Mouse (Mus musculus): ENCODE data around the gene Dcaf7. TPM values are rescaled to one million over a fixed set of nuclear protein-coding genes. Genes with fewer than 3 reads are reported as not detected.

The Dcaf7 gene
- polyA plus RNA-seq, 1 experiment = 111 TPM

DNA sequence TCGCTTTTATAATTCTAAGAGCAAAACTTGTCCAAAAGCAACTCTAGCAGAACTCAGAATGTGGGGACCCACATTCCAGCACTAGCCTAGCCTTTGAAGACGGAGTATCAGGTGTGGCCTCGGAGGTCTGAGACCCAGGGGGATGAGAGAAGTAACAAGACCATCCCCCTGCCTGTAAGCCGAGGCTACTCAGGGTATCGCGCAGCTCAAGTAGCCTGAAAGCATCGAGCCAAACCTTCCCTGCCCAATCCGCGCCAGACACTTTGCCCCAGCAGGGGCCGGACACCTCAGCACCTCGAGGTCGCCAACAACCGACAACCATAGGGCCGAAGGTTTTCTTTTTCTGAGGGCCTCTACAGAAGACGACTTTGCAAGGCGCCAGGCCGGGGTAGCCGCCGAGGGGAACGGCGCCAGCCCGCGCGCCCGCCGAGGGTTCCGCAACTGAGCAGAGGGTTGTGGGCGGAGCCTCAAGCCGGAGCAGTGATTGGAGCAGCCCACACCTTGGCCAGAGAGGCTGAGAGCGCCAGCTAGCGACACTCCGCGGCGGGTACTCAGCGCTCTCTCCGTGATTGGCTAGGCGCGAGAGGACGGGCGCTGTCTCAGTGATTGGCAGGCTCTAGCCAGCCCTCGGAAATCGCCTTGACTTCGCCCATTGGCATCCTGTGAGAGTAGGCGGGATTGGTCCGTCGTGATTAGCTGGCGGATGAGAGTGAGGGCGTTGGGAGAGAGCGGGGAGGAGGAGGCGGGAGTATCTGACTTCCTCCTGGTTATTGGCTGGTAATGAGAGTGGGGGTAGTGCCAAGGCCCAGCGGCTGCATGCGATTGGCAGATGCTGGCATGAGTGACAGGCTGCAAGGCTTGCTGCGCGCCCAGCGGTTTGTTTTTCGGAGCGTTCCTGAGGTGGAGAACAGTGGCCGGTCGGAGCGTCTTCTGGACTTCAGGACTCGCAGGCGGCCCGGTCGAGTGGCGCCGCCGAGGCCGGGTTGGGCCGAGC is 47.3 kb downstream of the Dcaf7 start, which contains the start of gene Map3k3:
Gene Map3k3 (plus strand): TSS at position 906 of the 994 bp plus-strand sequence.
- Histone ChIP-seq H3K4me1 (ENCODE audit: control insufficient read depth, insufficient read depth, low read length) (peaks cover 2% of the 10 kb centered on the region; the same call in 1 of the 2 replicates), H3K4me3 (ENCODE audit: insufficient read depth, low read length) (peak within 1 kb of the TSS; percentile 91), H3K27ac (ENCODE audit: insufficient read depth, low read length) (peak within 1 kb of the TSS; percentile 99)
- TF ChIP-seq POLR2A (IDR thresholded peaks at IDR 0.05; ENCODE audit: extremely low read depth, insufficient read depth, low read length) = peak; percentile 91
- TF ChIP-seq CTCF (IDR thresholded peaks at IDR 0.05; ENCODE audit: extremely low read depth, insufficient read depth, low read length) = peak; percentile 29; the same call in 1 of the 2 replicates

DNA sequence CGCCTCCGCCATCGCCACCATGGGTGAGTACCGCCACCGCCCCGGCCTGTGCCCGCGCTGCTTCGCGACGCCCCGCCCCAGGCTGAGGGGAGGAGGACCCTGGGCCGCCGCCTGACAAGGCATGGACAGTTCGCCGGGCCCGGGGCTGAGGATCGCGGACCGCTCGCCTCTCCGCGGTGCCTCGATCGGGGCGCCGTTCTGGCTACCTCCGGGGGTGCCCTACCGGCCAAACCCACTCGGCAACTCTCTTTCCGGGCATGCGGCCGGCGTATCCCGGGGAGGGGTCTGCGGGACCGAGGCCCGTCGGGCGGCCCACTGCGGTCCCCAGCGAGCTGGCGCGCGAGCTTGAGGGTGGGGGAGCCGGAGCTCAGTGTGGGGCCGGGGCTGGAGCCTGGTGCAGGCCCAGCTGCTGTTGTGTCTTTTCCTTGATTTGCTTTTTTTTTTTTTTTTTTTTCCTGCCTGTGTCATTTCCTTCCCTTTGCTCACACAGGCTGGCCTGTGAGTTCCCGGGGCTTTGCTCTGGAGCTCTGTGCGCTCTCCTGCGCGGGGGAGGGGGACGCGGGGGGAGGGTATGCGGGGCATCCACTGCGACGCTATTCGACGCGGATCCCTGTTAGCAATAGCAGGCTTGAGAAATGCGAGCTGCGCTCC is 48.4 kb downstream of the Dcaf7 start:
- peaks cover 2% of the 10 kb centered on the region; the same call in 1 of the 2 replicates for H3K4me1 ChIP-seq (ENCODE audit: control insufficient read depth, insufficient read depth, low read length)
- peak overlapping the region; percentile 91 for H3K4me3 ChIP-seq (ENCODE audit: insufficient read depth, low read length)
- TF ChIP-seq CTCF (IDR thresholded peaks at IDR 0.05; ENCODE audit: extremely low read depth, insufficient read depth, low read length) (no peak), POLR2A (IDR thresholded peaks at IDR 0.05; ENCODE audit: extremely low read depth, insufficient read depth, low read length) (no peak)
- peak overlapping the region; percentile 99 for H3K27ac ChIP-seq (ENCODE audit: insufficient read depth, low read length)

DNA sequence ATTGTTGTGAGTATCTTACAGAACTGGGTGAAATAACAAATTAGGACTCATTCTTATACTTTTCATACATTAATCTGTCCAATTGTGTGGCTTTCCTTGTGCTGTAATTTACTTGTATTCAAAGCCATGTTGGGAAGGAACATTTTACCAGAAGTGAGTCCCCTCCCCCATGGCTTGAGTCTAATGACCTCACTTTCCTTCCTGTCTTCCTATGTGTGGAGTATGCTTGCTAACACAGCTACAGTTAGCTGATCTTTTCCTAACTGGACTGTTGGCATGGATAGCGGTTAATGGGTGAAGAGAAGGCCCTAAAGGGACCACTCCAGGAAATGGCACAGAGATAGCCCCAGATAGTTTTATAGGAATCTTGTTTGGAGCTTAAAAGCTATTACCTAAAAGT is 61.6 kb downstream of the Dcaf7 start:
- TF ChIP-seq POLR2A (IDR thresholded peaks at IDR 0.05; ENCODE audit: extremely low read depth, insufficient read depth, low read length) (no peak), CTCF (IDR thresholded peaks at IDR 0.05; ENCODE audit: extremely low read depth, insufficient read depth, low read length) (no peak)
- no peak overlapping the region for H3K27ac ChIP-seq (ENCODE audit: insufficient read depth, low read length)
- no peaks in the 10 kb centered on the region for H3K4me1 ChIP-seq (ENCODE audit: control insufficient read depth, insufficient read depth, low read length)
- H3K4me3 ChIP-seq (ENCODE audit: insufficient read depth, low read length) = no peak overlapping the region

DNA sequence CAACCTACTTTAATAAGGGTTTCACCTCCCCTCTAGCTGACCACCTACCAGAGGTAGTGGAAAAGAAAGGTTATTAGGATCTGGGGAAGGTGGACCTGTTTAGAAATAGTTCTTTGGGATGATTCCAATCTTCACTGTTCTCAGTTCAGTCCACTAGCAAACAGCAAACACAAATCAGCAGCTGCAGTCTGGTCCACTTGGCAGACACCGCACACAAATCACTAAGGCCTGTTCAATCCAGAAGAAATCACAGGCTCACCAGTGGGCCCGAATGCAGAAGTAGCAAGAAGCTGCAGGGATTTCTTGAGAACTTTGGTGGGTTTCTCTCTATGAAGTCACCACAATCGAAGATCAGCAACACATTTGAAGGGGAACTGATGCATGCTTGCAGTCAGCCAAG is 66.2 kb downstream of the Dcaf7 start:
- Histone ChIP-seq H3K4me3 (ENCODE audit: insufficient read depth, low read length) (no peak overlapping the region), H3K27ac (ENCODE audit: insufficient read depth, low read length) (no peak overlapping the region), H3K4me1 (ENCODE audit: control insufficient read depth, insufficient read depth, low read length) (no peaks in the 10 kb centered on the region; the same call in 1 of the 2 replicates)
- TF ChIP-seq CTCF (IDR thresholded peaks at IDR 0.05; ENCODE audit: extremely low read depth, insufficient read depth, low read length) (no peak), POLR2A (IDR thresholded peaks at IDR 0.05; ENCODE audit: extremely low read depth, insufficient read depth, low read length) (no peak)

- TF ChIP-seq CTCF (IDR thresholded peaks at IDR 0.05; ENCODE audit: extremely low read depth, insufficient read depth, low read length) (no peak), POLR2A (IDR thresholded peaks at IDR 0.05; ENCODE audit: extremely low read depth, insufficient read depth, low read length) (no peak)
- Histone ChIP-seq H3K27ac (ENCODE audit: insufficient read depth, low read length) (no peak overlapping the region), H3K4me1 (ENCODE audit: control insufficient read depth, insufficient read depth, low read length) (no peaks in the 10 kb centered on the region; the same call in 1 of the 2 replicates), H3K4me3 (ENCODE audit: insufficient read depth, low read length) (no peak overlapping the region)
Observed at GRCm38 (mm10) chr11:106106047-106106587, 69.4 kb downstream of the Dcaf7 start.

Other genes starting within 250 kb of the Dcaf7 start
- gene Cyb561, start 83.5 kb upstream of the Dcaf7 start, polyA plus RNA-seq (2012; rRNA removed) = 66.6 and 67.1 TPM in 2 replicates
- 8.7 and 9.3 TPM in 2 replicates for gene Ace, start 68.9 kb upstream of the Dcaf7 start, polyA plus RNA-seq (2012; rRNA removed)
- not detected in 2 replicates for gene Ace3, start 42.2 kb upstream of the Dcaf7 start, polyA plus RNA-seq (2012; rRNA removed)
- 1.4 and 1.5 TPM in 2 replicates for gene Kcnh6, start 28.7 kb upstream of the Dcaf7 start, polyA plus RNA-seq (2012; rRNA removed)
- gene Taco1, start 29.2 kb downstream of the Dcaf7 start, polyA plus RNA-seq (2012; rRNA removed) = 11.9 and 12.4 TPM in 2 replicates
- gene Map3k3, start 47.7 kb downstream of the Dcaf7 start, polyA plus RNA-seq (2012; rRNA removed) = 32.3 and 33.2 TPM in 2 replicates
- not detected in 2 replicates for gene Gm10840, start 124.0 kb downstream of the Dcaf7 start, polyA plus RNA-seq (2012; rRNA removed)
- gene Limd2, start 124.0 kb downstream of the Dcaf7 start, polyA plus RNA-seq (2012; rRNA removed) = 86.0 and 102 TPM in 2 replicates
- 51.9 and 55.2 TPM in 2 replicates for gene Strada, start 165.3 kb downstream of the Dcaf7 start, polyA plus RNA-seq (2012; rRNA removed)
- 68.3 and 83.3 TPM in 2 replicates for gene Ccdc47, start 179.5 kb downstream of the Dcaf7 start, polyA plus RNA-seq (2012; rRNA removed)
- gene Ddx42, start 180.1 kb downstream of the Dcaf7 start, polyA plus RNA-seq (2012; rRNA removed) = 41.6 and 43.7 TPM in 2 replicates
- gene Ftsj3, start 219.2 kb downstream of the Dcaf7 start, polyA plus RNA-seq (2012; rRNA removed) = 23.8 and 24.6 TPM in 2 replicates
- gene Psmc5, start 219.3 kb downstream of the Dcaf7 start, polyA plus RNA-seq (2012; rRNA removed) = 244 and 245 TPM in 2 replicates
- 32.3 and 33.8 TPM in 2 replicates for gene Smarcd2, start 236.1 kb downstream of the Dcaf7 start, polyA plus RNA-seq (2012; rRNA removed)
- gene Tcam1, start 239.8 kb downstream of the Dcaf7 start, polyA plus RNA-seq (2012; rRNA removed) = 0.11 and 0.13 TPM in 2 replicates

Measured in cortical plate, adult 2 months (tissue).